Mouse (Mus musculus) limb, embryonic 14.5 days (tissue): ENCODE data around the gene Hcfc1r1. TPM values are rescaled to one million over a fixed set of nuclear protein-coding genes. Genes with fewer than 3 reads are reported as not detected.

Experiments
- ATAC-seq: fragments of 200-750 bp; cut with Nextera tagmentation; 2 replicates; pipeline ENCODE4 v1.8.0; 2017; ENCODE audit warnings: low read depth, moderate number of reproducible peaks, moderate TSS enrichment; ENCODE audit not compliant: low FRiP score
- DNase-seq: peaks from one replicate; pipeline ENCODE4 v3.0.0-alpha.2; 2015; ENCODE audit warnings: low spot score
- H3K27ac ChIP-seq: fragments of 300-500 bp; sonication (generic); replicated peaks from 2 replicates; pipeline ENCODE4 v1.5.1; 2014; ENCODE audit warnings: low read depth, mild to moderate bottlenecking, low read length, moderate library complexity, mixed read lengths
- H3K27me3 ChIP-seq: fragments of 300-500 bp; sonication (generic); 2 replicates; pipeline ENCODE4 v1.6.1; 2014; ENCODE audit warnings: low read length, mixed read lengths; ENCODE audit not compliant: control insufficient read depth, insufficient read depth
- H3K36me3 ChIP-seq: fragments of 300-500 bp; sonication (generic); 2 replicates; pipeline ENCODE4 v1.6.1; 2014; ENCODE audit warnings: mild to moderate bottlenecking, low read length, moderate library complexity, mixed read lengths; ENCODE audit not compliant: control insufficient read depth, insufficient read depth
- H3K4me1 ChIP-seq: fragments of 300-500 bp; sonication (generic); 2 replicates; pipeline ENCODE4 v1.6.1; 2014; ENCODE audit warnings: antibody characterized with exemption, low read length, mixed read lengths; ENCODE audit not compliant: control insufficient read depth, insufficient read depth
- H3K4me2 ChIP-seq: fragments of 300-500 bp; sonication (generic); replicated peaks from 2 replicates; pipeline ENCODE4 v1.6.1; 2014; ENCODE audit warnings: low read depth, mild to moderate bottlenecking, low read length, moderate library complexity; ENCODE audit not compliant: severe bottlenecking
- H3K4me3 ChIP-seq: fragments of 300-500 bp; sonication (generic); replicated peaks from 2 replicates; pipeline ENCODE4 v1.5.1; 2014; ENCODE audit warnings: low read length
- H3K9ac ChIP-seq: fragments of 300-500 bp; sonication (generic); 2 replicates; pipeline ENCODE4 v1.6.1; 2014; ENCODE audit warnings: mild to moderate bottlenecking, low read depth, low read length, moderate library complexity; ENCODE audit not compliant: severe bottlenecking
- H3K9me3 ChIP-seq: fragments of 300-500 bp; sonication (generic); 2 replicates; pipeline ENCODE4 v1.6.1; 2016; ENCODE audit warnings: low read length; ENCODE audit not compliant: control insufficient read depth
- POLR2A ChIP-seq: fragments of 200-500 bp; IDR thresholded peaks from 2 replicates; pipeline ENCODE4 v1.8.0; 2012; ENCODE audit warnings: inconsistent platforms, mild to moderate bottlenecking, moderate library complexity, borderline replicate concordance; ENCODE audit not compliant: insufficient read depth, insufficient read length; ENCODE audit errors: extremely low read depth
- WGBS: fragments of 180-500 bp; shearing (Covaris S2); extraction: QIAGEN DNeasy Blood & Tissue Kit; methylation state at CpG from one replicate; pipeline ENCODE4 v1.1.7; 2014; 5-methylcytosine and 5-hydroxymethylcytosine counted together
- polyA plus RNA-seq, 2 experiments: library from polyadenylated mRNA; depleted of rRNA in 1 of 2; stranded (reverse) in 1 of 2; unstranded in 1 of 2; fragments of >200 nt; fragmentation: Nextera tagmentation in 1 of 2; extraction: Ambion mirVana in 1 of 2; gene quantifications; 2 replicates each; pipeline versions ENCODE4 v1.2.1 to v1.2.3; 2012 to 2014

Gene Hcfc1r1
- polyA plus RNA-seq, 2 experiments: 63.4 to 85.3 TPM

GRCm38 (mm10) chr17:23717003-23717402 is 43.6 kb downstream of the Hcfc1r1 start:
- H3K27ac ChIP-seq: no peak overlapping the region
- H3K4me2 ChIP-seq: no peak overlapping the region
- H3K9me3 ChIP-seq: no peaks in the 10 kb centered on the region
- H3K4me1 ChIP-seq: no peaks in the 10 kb centered on the region
- ATAC-seq: no peak
- no peak for DNase-seq
- H3K4me3 ChIP-seq: no peak overlapping the region
- no peaks in the 10 kb centered on the region for H3K27me3 ChIP-seq
- 63% methylated on average over 2 of the region's 2 CpGs for WGBS
- no peak overlapping the region for H3K9ac ChIP-seq
- no peaks in the 10 kb centered on the region for H3K36me3 ChIP-seq
- no peak for TF ChIP-seq POLR2A

- H3K4me1 ChIP-seq: no peaks in the 10 kb centered on the region
- no peak overlapping the region for H3K27ac ChIP-seq
- WGBS: 25% methylated on average over 1 of the region's 1 CpGs
- no peaks in the 10 kb centered on the region for H3K27me3 ChIP-seq
- no peaks in the 10 kb centered on the region for H3K9me3 ChIP-seq
- DNase-seq: no peak
- TF ChIP-seq POLR2A: no peak
- no peaks in the 10 kb centered on the region for H3K36me3 ChIP-seq
- H3K4me3 ChIP-seq: no peak overlapping the region
- H3K4me2 ChIP-seq: no peak overlapping the region
- H3K9ac ChIP-seq: no peak overlapping the region
- ATAC-seq: no peak
Measured at GRCm38 (mm10) chr17:23719455-23719854, 46.1 kb downstream of the Hcfc1r1 start.

- H3K9me3 ChIP-seq: no peaks in the 10 kb centered on the region
- H3K36me3 ChIP-seq: no peaks in the 10 kb centered on the region
- no peak for TF ChIP-seq POLR2A
- ATAC-seq (no peak), DNase-seq (no peak)
- H3K9ac ChIP-seq: no peak overlapping the region
- 96% methylated on average over 2 of the region's 2 CpGs for WGBS
- H3K27me3 ChIP-seq: no peaks in the 10 kb centered on the region
- H3K4me2 ChIP-seq: no peak overlapping the region
- H3K4me3 ChIP-seq: no peak overlapping the region
- H3K27ac ChIP-seq: no peak overlapping the region
- peaks cover 6% of the 10 kb centered on the region; the same call in 1 of the 2 replicates for H3K4me1 ChIP-seq
Measured at GRCm38 (mm10) chr17:23721886-23722285, 48.5 kb downstream of the Hcfc1r1 start.

GRCm38 (mm10) chr17:23722376-23723125 is 49.2 kb downstream of the Hcfc1r1 start, which contains the start of gene 1520401A03Rik:
TSS of gene 1520401A03Rik (minus strand) at chr17:23722783.
- Histone ChIP-seq H3K4me1 (peaks cover 6% of the 10 kb centered on the region; the same call in 1 of the 2 replicates), H3K9ac (no peak within 1 kb of the TSS), H3K9me3 (no peaks in the 10 kb centered on the region), H3K27me3 (no peaks in the 10 kb centered on the region), H3K4me3 (no peak within 1 kb of the TSS), H3K27ac (0 out of 2 replicates have a peak within 1 kb of the TSS, but pooled peaks have one; percentile 19), H3K36me3 (no peaks in the 10 kb centered on the region), H3K4me2 (no peak within 1 kb of the TSS)
- DNase-seq: no peak
- peak; percentile 23; the same call in 1 of the 2 replicates for ATAC-seq
- no peak for TF ChIP-seq POLR2A
- 52% methylated on average over 7 of the region's 7 CpGs for WGBS

Other genes with a start within 250 kb of the Hcfc1r1 start
- not detected in 2 replicates for gene Vmn2r117, start 193.9 kb upstream of the Hcfc1r1 start, polyA plus RNA-seq (2012; rRNA removed)
- gene Vmn2r117, start 193.9 kb upstream of the Hcfc1r1 start, polyA plus RNA-seq (2014; fragmentation: Nextera tagmentation; extraction: Ambion mirVana): not detected in 2 replicates
- 16.3 and 21.1 TPM in 2 replicates for gene Zfp213, start 109.4 kb upstream of the Hcfc1r1 start, polyA plus RNA-seq (2012; rRNA removed)
- gene Zfp213, start 109.4 kb upstream of the Hcfc1r1 start, polyA plus RNA-seq (2014; fragmentation: Nextera tagmentation; extraction: Ambion mirVana): 17.4 and 18.1 TPM in 2 replicates
- gene Zfp13, start 74.1 kb upstream of the Hcfc1r1 start, polyA plus RNA-seq (2012; rRNA removed): 27.6 and 33.8 TPM in 2 replicates
- gene Zfp13, start 74.1 kb upstream of the Hcfc1r1 start, polyA plus RNA-seq (2014; fragmentation: Nextera tagmentation; extraction: Ambion mirVana): 16.2 and 16.3 TPM in 2 replicates
- 0.63 and 1.00 TPM in 2 replicates for gene Zscan10, start 72.7 kb upstream of the Hcfc1r1 start, polyA plus RNA-seq (2012; rRNA removed)
- gene Zscan10, start 72.7 kb upstream of the Hcfc1r1 start, polyA plus RNA-seq (2014; fragmentation: Nextera tagmentation; extraction: Ambion mirVana): 0.33 TPM in 1 of 2 replicates, not detected in the other
- 1.0 and 1.4 TPM in 2 replicates for gene Mmp25, start 28.3 kb upstream of the Hcfc1r1 start, polyA plus RNA-seq (2012; rRNA removed)
- gene Mmp25, start 28.3 kb upstream of the Hcfc1r1 start, polyA plus RNA-seq (2014; fragmentation: Nextera tagmentation; extraction: Ambion mirVana): 0.76 and 0.80 TPM in 2 replicates
- gene Bicdl2, start 13.1 kb upstream of the Hcfc1r1 start, polyA plus RNA-seq (2012; rRNA removed): 1.6 and 2.8 TPM in 2 replicates
- gene Bicdl2, start 13.1 kb upstream of the Hcfc1r1 start, polyA plus RNA-seq (2014; fragmentation: Nextera tagmentation; extraction: Ambion mirVana): 5.1 and 5.8 TPM in 2 replicates
- 45.5 and 51.2 TPM in 2 replicates for gene Thoc6, start 286 bp downstream of the Hcfc1r1 start, polyA plus RNA-seq (2012; rRNA removed)
- gene Thoc6, start 286 bp downstream of the Hcfc1r1 start, polyA plus RNA-seq (2014; fragmentation: Nextera tagmentation; extraction: Ambion mirVana): 41.8 and 44.2 TPM in 2 replicates
- gene Tnfrsf12a, start 3.9 kb downstream of the Hcfc1r1 start, polyA plus RNA-seq (2012; rRNA removed): 13.6 and 16.1 TPM in 2 replicates
- 20.3 and 24.0 TPM in 2 replicates for gene Tnfrsf12a, start 3.9 kb downstream of the Hcfc1r1 start, polyA plus RNA-seq (2014; fragmentation: Nextera tagmentation; extraction: Ambion mirVana)
- gene Cldn6, start 5.7 kb downstream of the Hcfc1r1 start, polyA plus RNA-seq (2012; rRNA removed): 13.6 and 14.0 TPM in 2 replicates
- 11.3 and 14.7 TPM in 2 replicates for gene Cldn6, start 5.7 kb downstream of the Hcfc1r1 start, polyA plus RNA-seq (2014; fragmentation: Nextera tagmentation; extraction: Ambion mirVana)
- gene Cldn9, start 10.4 kb downstream of the Hcfc1r1 start, polyA plus RNA-seq (2012; rRNA removed): 4.0 and 5.1 TPM in 2 replicates
- 5.9 and 9.6 TPM in 2 replicates for gene Cldn9, start 10.4 kb downstream of the Hcfc1r1 start, polyA plus RNA-seq (2014; fragmentation: Nextera tagmentation; extraction: Ambion mirVana)
- gene 1520401A03Rik, start 49.2 kb downstream of the Hcfc1r1 start, polyA plus RNA-seq (2012; rRNA removed): 4.4 and 4.6 TPM in 2 replicates
- 1.6 and 2.1 TPM in 2 replicates for gene 1520401A03Rik, start 49.2 kb downstream of the Hcfc1r1 start, polyA plus RNA-seq (2014; fragmentation: Nextera tagmentation; extraction: Ambion mirVana)
- 81.7 and 105 TPM in 2 replicates for gene Pkmyt1, start 52.7 kb downstream of the Hcfc1r1 start, polyA plus RNA-seq (2012; rRNA removed)
- 46.4 and 47.5 TPM in 2 replicates for gene Pkmyt1, start 52.7 kb downstream of the Hcfc1r1 start, polyA plus RNA-seq (2014; fragmentation: Nextera tagmentation; extraction: Ambion mirVana)
- 9.7 and 13.4 TPM in 2 replicates for gene Paqr4, start 67.3 kb downstream of the Hcfc1r1 start, polyA plus RNA-seq (2012; rRNA removed)
- gene Paqr4, start 67.3 kb downstream of the Hcfc1r1 start, polyA plus RNA-seq (2014; fragmentation: Nextera tagmentation; extraction: Ambion mirVana): 15.7 and 17.3 TPM in 2 replicates
- 40.1 and 50.6 TPM in 2 replicates for gene Kremen2, start 72.2 kb downstream of the Hcfc1r1 start, polyA plus RNA-seq (2012; rRNA removed)
- gene Kremen2, start 72.2 kb downstream of the Hcfc1r1 start, polyA plus RNA-seq (2014; fragmentation: Nextera tagmentation; extraction: Ambion mirVana): 42.4 and 42.6 TPM in 2 replicates
- 47.1 and 58.5 TPM in 2 replicates for gene Flywch1, start 98.0 kb downstream of the Hcfc1r1 start, polyA plus RNA-seq (2012; rRNA removed)
- 66.2 and 74.8 TPM in 2 replicates for gene Flywch1, start 98.0 kb downstream of the Hcfc1r1 start, polyA plus RNA-seq (2014; fragmentation: Nextera tagmentation; extraction: Ambion mirVana)
- 46.3 and 50.8 TPM in 2 replicates for gene Flywch2, start 112.5 kb downstream of the Hcfc1r1 start, polyA plus RNA-seq (2012; rRNA removed)
- gene Flywch2, start 112.5 kb downstream of the Hcfc1r1 start, polyA plus RNA-seq (2014; fragmentation: Nextera tagmentation; extraction: Ambion mirVana): 41.2 and 47.5 TPM in 2 replicates
- 654 and 850 TPM in 2 replicates for gene Srrm2, start 116.9 kb downstream of the Hcfc1r1 start, polyA plus RNA-seq (2012; rRNA removed)
- 406 and 466 TPM in 2 replicates for gene Srrm2, start 116.9 kb downstream of the Hcfc1r1 start, polyA plus RNA-seq (2014; fragmentation: Nextera tagmentation; extraction: Ambion mirVana)
- 739 and 935 TPM in 2 replicates for gene Elob, start 155.5 kb downstream of the Hcfc1r1 start, polyA plus RNA-seq (2012; rRNA removed)
- 1,204 and 1,221 TPM in 2 replicates for gene Elob, start 155.5 kb downstream of the Hcfc1r1 start, polyA plus RNA-seq (2014; fragmentation: Nextera tagmentation; extraction: Ambion mirVana)
- 0.12 and 0.14 TPM in 2 replicates for gene Prss33, start 162.5 kb downstream of the Hcfc1r1 start, polyA plus RNA-seq (2012; rRNA removed)
- gene Prss33, start 162.5 kb downstream of the Hcfc1r1 start, polyA plus RNA-seq (2014; fragmentation: Nextera tagmentation; extraction: Ambion mirVana): not detected in 2 replicates
- 0.06 TPM in 1 of 2 replicates, not detected in the other for gene Prss32, start 170.3 kb downstream of the Hcfc1r1 start, polyA plus RNA-seq (2012; rRNA removed)
- gene Prss32, start 170.3 kb downstream of the Hcfc1r1 start, polyA plus RNA-seq (2014; fragmentation: Nextera tagmentation; extraction: Ambion mirVana): not detected in 2 replicates
- 1.6 and 2.1 TPM in 2 replicates for gene Prss41, start 170.6 kb downstream of the Hcfc1r1 start, polyA plus RNA-seq (2012; rRNA removed)
- 0.28 and 0.78 TPM in 2 replicates for gene Prss41, start 170.6 kb downstream of the Hcfc1r1 start, polyA plus RNA-seq (2014; fragmentation: Nextera tagmentation; extraction: Ambion mirVana)
- gene Prss21, start 194.5 kb downstream of the Hcfc1r1 start, polyA plus RNA-seq (2012; rRNA removed): not detected in 2 replicates
- gene Prss21, start 194.5 kb downstream of the Hcfc1r1 start, polyA plus RNA-seq (2014; fragmentation: Nextera tagmentation; extraction: Ambion mirVana): not detected in 2 replicates
- gene Dcpp1, start 207.3 kb downstream of the Hcfc1r1 start, polyA plus RNA-seq (2012; rRNA removed): not detected in 2 replicates
- gene Dcpp1, start 207.3 kb downstream of the Hcfc1r1 start, polyA plus RNA-seq (2014; fragmentation: Nextera tagmentation; extraction: Ambion mirVana): not detected in 2 replicates
- not detected in 2 replicates for gene Dcpp2, start 207.3 kb downstream of the Hcfc1r1 start, polyA plus RNA-seq (2012; rRNA removed)
- not detected in 2 replicates for gene Dcpp2, start 207.3 kb downstream of the Hcfc1r1 start, polyA plus RNA-seq (2014; fragmentation: Nextera tagmentation; extraction: Ambion mirVana)
- gene Dcpp3, start 243.9 kb downstream of the Hcfc1r1 start, polyA plus RNA-seq (2012; rRNA removed): not detected in 2 replicates
- not detected in 2 replicates for gene Dcpp3, start 243.9 kb downstream of the Hcfc1r1 start, polyA plus RNA-seq (2014; fragmentation: Nextera tagmentation; extraction: Ambion mirVana)